Mouse (Mus musculus): ENCODE results near the gene Cd38. TPM values are rescaled to one million over a fixed set of nuclear protein-coding genes. Genes with fewer than 3 reads are reported as not detected.

Gene Cd38
- polyA plus RNA-seq, 1 experiment = 37.3 TPM

DNA sequence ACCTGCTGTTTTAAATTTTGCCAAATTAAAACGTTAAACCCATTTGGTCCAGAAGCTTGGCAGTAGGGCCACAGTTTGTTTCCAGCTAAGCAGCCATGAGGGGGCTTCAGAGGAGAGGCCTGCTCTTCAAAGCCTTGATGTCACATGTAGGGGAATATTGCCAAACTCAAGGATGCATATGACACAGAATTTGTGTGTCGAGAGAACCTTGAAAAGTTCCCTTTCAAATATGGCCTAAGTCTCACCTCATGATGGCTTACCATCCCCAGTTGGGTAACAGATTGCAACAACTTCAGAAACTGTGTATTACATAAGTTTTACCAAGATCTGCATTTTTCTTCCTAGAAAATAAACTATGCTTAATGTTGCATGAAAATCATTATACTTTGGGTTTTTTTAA is 41.5 kb upstream of the Cd38 start:
- no peak overlapping the region for H3K27ac ChIP-seq (ENCODE audit: insufficient read depth, low read length)
- no peak for DNase-seq (ENCODE audit: low read depth in 1 of 2, low spot score in 2 of 2)
- whole genome bisulfite sequencing = 80% methylated on average over 2 of the region's 2 CpGs

DNA sequence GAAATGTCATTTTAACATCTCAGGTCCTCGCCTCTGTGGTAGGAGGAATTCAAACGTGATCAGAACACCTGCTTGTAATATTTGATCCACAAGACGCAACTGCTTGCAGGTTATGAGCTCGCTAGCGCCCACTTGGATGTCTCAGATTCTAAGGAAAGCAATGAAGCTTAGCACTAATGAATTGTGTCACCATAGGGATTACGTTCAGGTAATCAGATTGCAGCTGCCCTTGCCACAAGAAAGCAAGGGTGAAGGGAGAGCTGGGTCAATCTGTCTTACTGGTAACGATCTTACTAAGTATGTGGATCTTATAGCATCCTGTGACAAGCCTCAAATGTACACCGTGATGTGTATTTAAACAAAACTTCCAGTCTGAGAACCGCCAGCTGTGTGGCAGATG is 41.0 kb upstream of the Cd38 start:
- no peak for TF ChIP-seq POLR2A (IDR thresholded peaks at IDR 0.05; ENCODE audit: low read depth, low read length)
- no peak for TF ChIP-seq CTCF (IDR thresholded peaks at IDR 0.05; ENCODE audit: extremely low read depth, insufficient read depth, insufficient read length, insufficient replicate concordance)
- H3K27me3 ChIP-seq (ENCODE audit: control insufficient read depth, insufficient read depth, low read length) = no peaks in the 10 kb centered on the region
- H3K4me3 ChIP-seq (ENCODE audit: extremely low read depth, insufficient read depth, insufficient read length) = no peak overlapping the region
- H3K4me1 ChIP-seq (ENCODE audit: control insufficient read depth, insufficient read depth, insufficient read length) = peaks cover 4% of the 10 kb centered on the region; the same call in 1 of the 2 replicates
- WGBS = 78% methylated on average over 9 of the region's 9 CpGs
- H3K27ac ChIP-seq (ENCODE audit: insufficient read depth, low read length) = no peak overlapping the region
- no peaks in the 10 kb centered on the region for H3K36me3 ChIP-seq (ENCODE audit: control insufficient read depth, insufficient read depth, low read length)
- no peak for DNase-seq (ENCODE audit: low read depth in 1 of 2, low spot score in 2 of 2)

More for the DNA sequence above, 41.5 kb upstream of the Cd38 start:
- H3K4me1 ChIP-seq (ENCODE audit: control insufficient read depth, insufficient read depth, insufficient read length) = peaks cover 4% of the 10 kb centered on the region; the same call in 1 of the 2 replicates
- H3K27me3 ChIP-seq (ENCODE audit: control insufficient read depth, insufficient read depth, low read length) = no peaks in the 10 kb centered on the region
- no peaks in the 10 kb centered on the region for H3K36me3 ChIP-seq (ENCODE audit: control insufficient read depth, insufficient read depth, low read length)
- no peak for TF ChIP-seq CTCF (IDR thresholded peaks at IDR 0.05; ENCODE audit: extremely low read depth, insufficient read depth, insufficient read length, insufficient replicate concordance)
- no peak for TF ChIP-seq POLR2A (IDR thresholded peaks at IDR 0.05; ENCODE audit: low read depth, low read length)
- H3K4me3 ChIP-seq (ENCODE audit: extremely low read depth, insufficient read depth, insufficient read length) = no peak overlapping the region

DNA sequence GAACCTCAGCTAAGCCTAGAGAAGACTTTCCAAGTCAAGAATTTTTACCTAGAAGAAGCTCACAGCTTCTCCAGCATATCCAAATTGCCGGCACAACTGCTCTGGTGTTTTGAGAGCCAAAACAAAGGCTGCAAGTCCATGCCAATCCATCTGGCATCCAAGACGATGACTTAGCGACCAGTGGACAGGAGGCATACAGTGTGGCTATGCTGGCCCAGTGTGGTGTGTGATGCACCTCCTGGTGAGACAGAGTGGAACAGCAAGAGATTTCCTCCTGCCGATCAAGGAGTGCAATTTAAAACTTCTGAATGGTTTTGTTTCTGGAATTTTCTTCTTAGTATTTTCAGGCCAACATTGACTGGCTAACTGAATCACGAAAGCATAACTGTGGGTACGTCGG is 31.8 kb upstream of the Cd38 start:
- WGBS = 87% methylated on average over 7 of the region's 7 CpGs
- DNase-seq (ENCODE audit: low read depth in 1 of 2, low spot score in 2 of 2) = no peak
- H3K27me3 ChIP-seq (ENCODE audit: control insufficient read depth, insufficient read depth, low read length) = no peaks in the 10 kb centered on the region
- no peak for TF ChIP-seq CTCF (IDR thresholded peaks at IDR 0.05; ENCODE audit: extremely low read depth, insufficient read depth, insufficient read length, insufficient replicate concordance)
- TF ChIP-seq POLR2A (IDR thresholded peaks at IDR 0.05; ENCODE audit: low read depth, low read length) = no peak
- H3K27ac ChIP-seq (ENCODE audit: insufficient read depth, low read length) = no peak overlapping the region
- H3K4me3 ChIP-seq (ENCODE audit: extremely low read depth, insufficient read depth, insufficient read length) = no peak overlapping the region
- H3K36me3 ChIP-seq (ENCODE audit: control insufficient read depth, insufficient read depth, low read length) = no peaks in the 10 kb centered on the region
- no peaks in the 10 kb centered on the region; the same call in 1 of the 2 replicates for H3K4me1 ChIP-seq (ENCODE audit: control insufficient read depth, insufficient read depth, insufficient read length)

DNA sequence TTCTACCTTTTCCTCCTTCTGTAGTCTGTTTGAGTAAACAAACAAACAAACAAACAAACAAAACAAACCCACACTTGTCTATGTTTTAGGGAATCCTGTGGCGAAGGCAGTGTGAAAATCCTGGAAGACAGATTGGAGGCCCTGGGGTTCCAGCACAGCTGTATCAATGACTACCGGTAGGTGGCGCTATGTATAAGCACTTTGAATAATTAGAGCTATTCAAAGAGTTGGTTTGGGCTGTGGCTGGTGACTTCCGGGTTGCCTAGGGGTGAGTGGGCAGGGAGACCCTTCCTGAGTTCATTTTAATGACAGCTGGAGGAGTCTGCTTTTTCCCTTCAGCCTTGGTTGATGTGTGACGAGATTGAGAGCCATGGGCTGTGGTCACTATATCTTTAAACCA is 31.0 kb upstream of the Cd38 start:
- Histone ChIP-seq H3K27ac (ENCODE audit: insufficient read depth, low read length) (no peak overlapping the region), H3K36me3 (ENCODE audit: control insufficient read depth, insufficient read depth, low read length) (no peaks in the 10 kb centered on the region), H3K4me1 (ENCODE audit: control insufficient read depth, insufficient read depth, insufficient read length) (no peaks in the 10 kb centered on the region; the same call in 1 of the 2 replicates), H3K4me3 (ENCODE audit: extremely low read depth, insufficient read depth, insufficient read length) (no peak overlapping the region), H3K27me3 (ENCODE audit: control insufficient read depth, insufficient read depth, low read length) (no peaks in the 10 kb centered on the region)
- TF ChIP-seq POLR2A (IDR thresholded peaks at IDR 0.05; ENCODE audit: low read depth, low read length) (no peak), CTCF (IDR thresholded peaks at IDR 0.05; ENCODE audit: extremely low read depth, insufficient read depth, insufficient read length, insufficient replicate concordance) (peak; percentile 39; the same call in 1 of the 2 replicates)
- WGBS = 31% methylated on average over 5 of the region's 5 CpGs
- DNase-seq (ENCODE audit: low read depth in 1 of 2, low spot score in 2 of 2) = peak in 1 of 2 experiments; percentile 53

DNA sequence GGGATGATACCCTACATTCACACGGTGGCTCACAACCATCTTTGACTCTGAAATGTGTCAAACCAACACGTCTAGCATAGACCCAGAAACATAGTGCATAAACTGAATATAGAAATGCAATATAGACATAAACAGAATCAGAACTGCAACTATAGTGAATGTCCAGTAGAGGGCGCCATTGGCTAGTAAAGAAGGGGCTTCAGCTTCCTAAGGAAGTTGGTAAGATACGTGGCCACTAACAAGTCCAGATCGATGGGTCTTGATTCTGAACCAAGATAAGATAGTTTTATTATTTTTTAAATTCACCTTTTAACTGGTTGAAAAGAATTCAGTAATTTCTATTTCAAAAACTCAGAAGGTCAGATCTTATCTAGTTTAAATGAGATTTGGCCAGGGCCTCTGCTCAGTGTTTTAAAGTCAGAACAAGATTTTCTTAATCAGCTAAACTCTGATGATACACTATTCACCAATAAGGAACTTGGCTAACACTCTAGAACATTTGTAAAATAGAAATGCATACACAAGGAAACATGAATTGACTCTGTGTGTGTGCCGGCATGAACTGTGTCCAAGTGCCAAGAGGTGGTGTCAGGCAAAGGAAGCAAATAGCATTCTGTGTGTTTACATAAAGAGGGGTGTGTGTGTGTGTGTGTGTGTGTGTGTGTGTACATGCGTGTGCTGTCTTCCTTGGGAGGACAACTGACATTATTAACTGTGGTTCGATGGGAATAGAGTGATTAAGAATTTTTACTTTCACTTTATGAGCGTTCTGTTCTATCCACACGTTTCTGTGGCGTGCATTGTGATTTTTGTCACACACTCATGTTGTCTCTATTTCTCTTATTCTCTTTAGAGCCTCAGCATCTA is 27.0 kb upstream of the Cd38 start:
- peak overlapping the region; percentile 31 for H3K4me3 ChIP-seq (ENCODE audit: extremely low read depth, insufficient read depth, insufficient read length)
- TF ChIP-seq CTCF (IDR thresholded peaks at IDR 0.05; ENCODE audit: extremely low read depth, insufficient read depth, insufficient read length, insufficient replicate concordance) (peak; percentile 49; the same call in 1 of the 2 replicates), POLR2A (IDR thresholded peaks at IDR 0.05; ENCODE audit: low read depth, low read length) (no peak)
- WGBS = 9% methylated on average over 11 of the region's 11 CpGs

DNA sequence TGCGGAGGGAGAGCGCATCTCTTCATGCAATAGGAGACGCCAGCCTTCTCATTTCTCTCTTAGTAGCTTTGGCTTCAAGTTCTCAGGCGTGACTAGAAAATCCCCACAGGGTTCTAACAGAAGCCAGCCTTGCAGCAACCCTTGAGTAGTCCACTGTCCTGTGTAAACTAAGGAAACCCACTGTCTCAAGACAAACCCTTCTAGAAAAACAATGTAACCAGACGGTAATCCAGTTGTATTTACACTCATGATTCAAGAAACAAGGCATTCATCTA is 26.4 kb upstream of the Cd38 start:
- Histone ChIP-seq H3K27ac (ENCODE audit: insufficient read depth, low read length) (peak overlapping the region; percentile 85), H3K36me3 (ENCODE audit: control insufficient read depth, insufficient read depth, low read length) (no peaks in the 10 kb centered on the region), H3K27me3 (ENCODE audit: control insufficient read depth, insufficient read depth, low read length) (no peaks in the 10 kb centered on the region), H3K4me1 (ENCODE audit: control insufficient read depth, insufficient read depth, insufficient read length) (peaks cover 12% of the 10 kb centered on the region), H3K4me3 (ENCODE audit: extremely low read depth, insufficient read depth, insufficient read length) (peak overlapping the region; percentile 31)
- peak in 1 of 2 experiments; percentile 43 for DNase-seq (ENCODE audit: low read depth in 1 of 2, low spot score in 2 of 2)
- TF ChIP-seq CTCF (IDR thresholded peaks at IDR 0.05; ENCODE audit: extremely low read depth, insufficient read depth, insufficient read length, insufficient replicate concordance) = no peak
- no peak for TF ChIP-seq POLR2A (IDR thresholded peaks at IDR 0.05; ENCODE audit: low read depth, low read length)
- 28% methylated on average over 5 of the region's 5 CpGs for WGBS

More for the DNA sequence above, 27.0 kb upstream of the Cd38 start:
- peak overlapping the region; percentile 85 for H3K27ac ChIP-seq (ENCODE audit: insufficient read depth, low read length)
- DNase-seq (ENCODE audit: low read depth in 1 of 2, low spot score in 2 of 2) = peak; percentile 54 to 63
- no peaks in the 10 kb centered on the region for H3K36me3 ChIP-seq (ENCODE audit: control insufficient read depth, insufficient read depth, low read length)
- peaks cover 8% of the 10 kb centered on the region for H3K4me1 ChIP-seq (ENCODE audit: control insufficient read depth, insufficient read depth, insufficient read length)
- no peaks in the 10 kb centered on the region for H3K27me3 ChIP-seq (ENCODE audit: control insufficient read depth, insufficient read depth, low read length)
